Mouse (Mus musculus): Measurements from ENCODE around the gene Wdr60.

DNA sequence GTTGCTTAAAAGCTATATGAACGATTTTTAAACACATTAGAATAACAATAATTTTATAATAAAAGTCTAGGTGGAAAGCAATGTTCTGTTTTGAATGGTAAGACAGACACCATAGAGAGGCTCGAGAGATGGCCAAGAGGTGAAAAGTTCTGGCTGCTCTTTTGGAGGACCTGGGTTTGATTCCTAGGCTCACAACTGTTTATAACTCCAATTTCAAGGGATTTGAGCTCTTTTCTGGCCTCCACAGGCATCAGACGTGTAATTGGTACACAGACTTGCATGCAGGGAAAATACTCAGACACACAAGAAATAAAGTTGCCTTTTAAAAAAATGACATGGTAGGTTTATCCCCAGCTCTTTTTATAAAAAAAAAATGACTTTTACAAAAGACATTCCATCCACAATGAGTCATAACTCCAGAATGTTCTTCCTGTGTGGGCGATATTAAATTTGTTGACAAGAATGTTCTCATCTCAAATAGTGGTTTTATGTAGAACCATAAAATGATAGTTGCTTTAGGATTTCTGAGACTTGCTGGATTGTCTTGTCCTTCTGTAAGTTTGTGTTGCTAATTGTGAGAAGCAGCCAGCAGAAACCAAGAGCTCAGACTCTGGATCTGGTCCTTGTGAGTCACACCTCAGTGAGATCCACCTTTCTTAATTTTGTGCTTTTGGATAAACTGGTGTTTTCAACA lies 30.9 kb upstream of the Wdr60 start:
- no peak for TF ChIP-seq CTCF (IDR thresholded peaks at IDR 0.05; ENCODE audit: low read depth, low read length)
- TF ChIP-seq TAL1 (conservative IDR thresholded peaks at IDR 0.05; ENCODE audit: low read depth, low read length), result no peak
- TF ChIP-seq GATA1 (IDR thresholded peaks at IDR 0.05; ENCODE audit: borderline replicate concordance, low read length), result no peak
